Mouse (Mus musculus) kidney, embryonic 14.5 days (tissue): ENCODE measurements at regions not wholly inside any gene's neighbourhood (a gene's known extent, or its start where the extent isn't known, plus 50 kb on each side); places are given as distances from the start of the nearest gene placed in this dataset.

Experiments
- ATAC-seq: fragments of 200-750 bp; cut with Nextera tagmentation; 2 replicates; pipeline ENCODE4 v1.8.0; 2017; ENCODE audit warnings: moderate number of reproducible peaks, mild to moderate bottlenecking, moderate TSS enrichment, moderate library complexity; ENCODE audit not compliant: low FRiP score, low TSS enrichment
- H3K27ac ChIP-seq: fragments of 300-500 bp; sonication (generic); 2 replicates; pipeline ENCODE4 v1.5.1; 2014; ENCODE audit warnings: low read depth, mild to moderate bottlenecking, low read length, moderate library complexity, mixed read lengths
- H3K27me3 ChIP-seq: fragments of 300-500 bp; sonication (generic); 2 replicates; pipeline ENCODE4 v1.6.1; 2014; ENCODE audit warnings: mild to moderate bottlenecking, low read length; ENCODE audit not compliant: control insufficient read depth, insufficient read depth
- H3K36me3 ChIP-seq: fragments of 300-500 bp; sonication (generic); 2 replicates; pipeline ENCODE4 v1.6.1; 2014; ENCODE audit warnings: low read length, mixed read lengths; ENCODE audit not compliant: control insufficient read depth, insufficient read depth
- H3K4me1 ChIP-seq: fragments of 300-500 bp; sonication (generic); 2 replicates; pipeline ENCODE4 v1.6.1; 2014; ENCODE audit warnings: low read length, mixed read lengths; ENCODE audit not compliant: control insufficient read depth, insufficient read depth
- H3K4me2 ChIP-seq: fragments of 300-500 bp; sonication (generic); replicated peaks from 2 replicates; pipeline ENCODE4 v1.6.1; 2014; ENCODE audit warnings: low read depth, mild to moderate bottlenecking, low read length
- H3K4me3 ChIP-seq: fragments of 300-500 bp; sonication (generic); 2 replicates; pipeline ENCODE4 v1.5.1; 2014; ENCODE audit warnings: mild to moderate bottlenecking, low read length
- H3K9ac ChIP-seq: fragments of 300-500 bp; sonication (generic); 2 replicates; pipeline ENCODE4 v1.6.1; 2014; ENCODE audit warnings: low read depth, mild to moderate bottlenecking, low read length, moderate library complexity
- H3K9me3 ChIP-seq: fragments of 300-500 bp; sonication (generic); 2 replicates; pipeline ENCODE4 v1.6.1; 2016; ENCODE audit warnings: low read length; ENCODE audit not compliant: control insufficient read depth
- WGBS: fragments of 180-500 bp; shearing (Covaris S2); extraction: QIAGEN DNeasy Blood & Tissue Kit; methylation state at CpG from one replicate; pipeline ENCODE4 v1.1.7; 2014; 5-methylcytosine and 5-hydroxymethylcytosine counted together

- Histone ChIP-seq H3K4me3 (no peak overlapping the region), H3K9me3 (no peaks in the 10 kb centered on the region), H3K9ac (no peak overlapping the region), H3K27me3 (no peaks in the 10 kb centered on the region), H3K4me1 (no peaks in the 10 kb centered on the region), H3K4me2 (no peak overlapping the region), H3K36me3 (no peaks in the 10 kb centered on the region), H3K27ac (no peak overlapping the region)
- no peak for ATAC-seq
- 44% methylated on average over 6 of the region's 6 CpGs for WGBS
Observed at GRCm38 (mm10) chr15:36682832-36683231, 324.7 kb downstream of the Zfp706 start.

- no peak for ATAC-seq
Observed at GRCm38 (mm10) chr15:36682159-36682558, 325.4 kb downstream of the Zfp706 start.

GRCm38 (mm10) chr15:36680361-36681140 lies 327.0 kb downstream of the Zfp706 start:
- H3K27ac ChIP-seq, result no peak overlapping the region
- H3K4me2 ChIP-seq, result no peak overlapping the region
- no peak overlapping the region for H3K9ac ChIP-seq
- WGBS, result 74% methylated on average over 11 of the region's 11 CpGs
- H3K27me3 ChIP-seq, result no peaks in the 10 kb centered on the region
- H3K4me1 ChIP-seq, result no peaks in the 10 kb centered on the region
- H3K36me3 ChIP-seq, result no peaks in the 10 kb centered on the region
- no peaks in the 10 kb centered on the region for H3K9me3 ChIP-seq
- no peak overlapping the region for H3K4me3 ChIP-seq
- no peak for ATAC-seq

More at GRCm38 (mm10) chr15:36682159-36682558, 325.4 kb downstream of the Zfp706 start:
- Histone ChIP-seq H3K4me1 (no peaks in the 10 kb centered on the region), H3K27me3 (no peaks in the 10 kb centered on the region), H3K4me2 (no peak overlapping the region), H3K9me3 (no peaks in the 10 kb centered on the region), H3K27ac (no peak overlapping the region), H3K4me3 (no peak overlapping the region), H3K36me3 (no peaks in the 10 kb centered on the region), H3K9ac (no peak overlapping the region)
- WGBS, result 42% methylated on average over 5 of the region's 5 CpGs

GRCm38 (mm10) chr15:36679577-36679976 lies 328.0 kb downstream of the Zfp706 start:
- Histone ChIP-seq H3K27ac (no peak overlapping the region), H3K27me3 (no peaks in the 10 kb centered on the region), H3K4me2 (no peak overlapping the region), H3K9ac (no peak overlapping the region), H3K4me3 (no peak overlapping the region), H3K36me3 (no peaks in the 10 kb centered on the region), H3K9me3 (no peaks in the 10 kb centered on the region), H3K4me1 (no peaks in the 10 kb centered on the region)
- WGBS, result 84% methylated on average over 13 of the region's 13 CpGs
- ATAC-seq, result no peak

- Histone ChIP-seq H3K9me3 (no peaks in the 10 kb centered on the region), H3K4me1 (peaks cover 4% of the 10 kb centered on the region), H3K27me3 (no peaks in the 10 kb centered on the region), H3K4me3 (no peak overlapping the region), H3K4me2 (no peak overlapping the region), H3K27ac (no peak overlapping the region), H3K36me3 (no peaks in the 10 kb centered on the region), H3K9ac (no peak overlapping the region)
- WGBS, result 23% methylated on average over 12 of the region's 12 CpGs
- peak; percentile 64 for ATAC-seq
Observed at GRCm38 (mm10) chr15:36669748-36670147, 337.8 kb downstream of the Zfp706 start.

- no peak overlapping the region for H3K4me2 ChIP-seq
- peaks cover 4% of the 10 kb centered on the region for H3K4me1 ChIP-seq
Observed at GRCm38 (mm10) chr15:36666566-36666965, 341.0 kb downstream of the Zfp706 start.

GRCm38 (mm10) chr15:36664391-36664790 lies 343.2 kb downstream of the Zfp706 start:
- H3K27me3 ChIP-seq, result no peaks in the 10 kb centered on the region
- no peak overlapping the region for H3K4me3 ChIP-seq
- H3K9me3 ChIP-seq, result no peaks in the 10 kb centered on the region
- H3K4me2 ChIP-seq, result no peak overlapping the region
- no peaks in the 10 kb centered on the region for H3K36me3 ChIP-seq
- H3K4me1 ChIP-seq, result no peaks in the 10 kb centered on the region; the same call in 1 of the 2 replicates
- H3K27ac ChIP-seq, result no peak overlapping the region
- no peak overlapping the region for H3K9ac ChIP-seq
- 70% methylated on average over 6 of the region's 6 CpGs for WGBS
- no peak for ATAC-seq

More at GRCm38 (mm10) chr15:36666566-36666965, 341.0 kb downstream of the Zfp706 start:
- Histone ChIP-seq H3K9ac (no peak overlapping the region), H3K27me3 (no peaks in the 10 kb centered on the region), H3K27ac (no peak overlapping the region), H3K9me3 (no peaks in the 10 kb centered on the region), H3K4me3 (no peak overlapping the region), H3K36me3 (no peaks in the 10 kb centered on the region)
- ATAC-seq, result no peak
- WGBS, result 41% methylated on average over 3 of the region's 3 CpGs

GRCm38 (mm10) chr15:36660986-36661385 lies 346.6 kb downstream of the Zfp706 start:
- H3K27ac ChIP-seq, result no peak overlapping the region
- WGBS, result 62% methylated on average over 7 of the region's 7 CpGs
- no peak overlapping the region for H3K4me2 ChIP-seq
- H3K36me3 ChIP-seq, result no peaks in the 10 kb centered on the region
- H3K9ac ChIP-seq, result no peak overlapping the region
- H3K27me3 ChIP-seq, result no peaks in the 10 kb centered on the region
- H3K4me1 ChIP-seq, result no peaks in the 10 kb centered on the region
- no peak overlapping the region for H3K4me3 ChIP-seq
- no peak for ATAC-seq
- H3K9me3 ChIP-seq, result no peaks in the 10 kb centered on the region
